Mouse (Mus musculus) B cell, adult 2 months (primary cell): ENCODE results near the gene Vipr1.

Experiments
- DNase-seq, 2 experiments: peaks; one replicate each; pipeline ENCODE4 v3.0.0; 2022

Vipr1 gene

DNA sequence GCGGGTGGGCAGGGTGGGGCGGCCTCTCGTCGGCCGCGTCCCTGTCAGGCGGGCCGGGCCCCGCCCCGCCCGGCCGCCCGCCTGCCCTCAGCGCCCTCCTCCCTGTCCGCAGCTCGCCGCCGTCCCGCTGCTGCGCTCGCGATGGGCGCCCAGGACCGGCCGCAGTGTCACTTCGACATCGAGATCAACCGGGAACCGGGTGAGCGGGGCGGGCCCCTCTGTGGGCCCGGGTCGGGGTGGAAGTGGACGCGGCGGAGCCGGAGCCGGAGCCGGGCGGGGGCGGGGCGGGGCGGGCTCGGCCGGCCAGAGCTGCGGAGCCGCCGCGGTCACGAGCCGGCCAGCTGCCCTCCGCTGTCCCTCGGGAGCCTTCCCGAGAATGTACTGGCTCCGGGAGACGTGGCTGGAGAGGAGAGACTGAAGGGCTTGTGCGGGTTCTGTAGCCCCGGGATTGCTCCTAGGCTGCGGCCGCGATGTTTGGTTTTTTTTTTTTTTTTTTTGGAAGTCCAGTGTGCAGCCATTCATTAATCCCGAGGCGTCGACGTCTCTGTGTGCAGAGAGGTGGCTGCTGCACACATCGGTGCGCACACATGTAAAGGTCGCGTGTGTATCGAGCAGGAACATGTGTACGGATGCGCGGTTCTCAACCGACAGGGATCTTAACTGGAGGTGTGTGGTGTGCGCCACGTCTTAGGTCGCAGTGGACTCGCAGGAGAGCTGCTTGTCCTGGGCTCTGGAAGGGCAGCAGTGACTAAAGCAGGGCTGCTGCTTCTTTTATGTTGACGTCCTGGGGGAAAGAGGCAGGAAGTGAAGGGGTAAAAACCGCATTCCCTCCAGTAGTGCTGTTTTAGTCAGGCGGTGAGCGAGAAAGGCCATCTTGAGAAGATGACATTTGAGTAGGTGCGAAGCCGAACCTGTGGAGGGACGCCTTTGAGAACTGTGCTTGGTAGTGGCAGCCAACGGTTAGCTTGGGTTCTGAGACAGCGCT lies 77.1 kb downstream of the Vipr1 start:
- peak; percentile 46 to 48 for DNase-seq
